Mouse (Mus musculus): ENCODE measurements around the gene Kir3dl2.
"Not testable (repeated sequence)": the region's sequence is repeated elsewhere in the genome, so short reads cannot be mapped to it uniquely, and the experiment has no call there.

Kir3dl2 gene

GRCm38 (mm10) chrX:136543956-136544355 is at the start of gene Kir3dl2:
Kir3dl2 (minus strand) TSS chrX:136544056.
- DNase-seq (ENCODE audit: low read depth, low spot score): not testable (repeated sequence)

DNA sequence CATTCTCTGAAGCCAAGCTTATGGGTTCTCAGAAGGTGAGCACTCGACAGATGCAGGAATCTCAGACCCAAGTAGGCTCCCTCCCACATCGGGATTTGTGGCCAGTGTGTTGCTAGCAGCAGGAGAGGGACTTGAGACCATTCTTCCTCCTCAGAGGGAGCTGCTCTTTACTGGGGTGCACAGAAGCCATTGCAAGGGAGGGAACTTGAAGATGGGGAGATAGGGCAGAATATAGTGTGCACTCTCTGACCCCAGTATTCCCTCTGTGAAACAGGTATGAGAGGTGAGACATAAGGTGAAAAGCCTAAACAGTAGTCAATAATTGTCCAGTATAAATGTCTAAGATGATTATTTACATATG is 47.0 kb upstream of the Kir3dl2 start:
- no peak for DNase-seq (ENCODE audit: low read depth, low spot score)

DNA sequence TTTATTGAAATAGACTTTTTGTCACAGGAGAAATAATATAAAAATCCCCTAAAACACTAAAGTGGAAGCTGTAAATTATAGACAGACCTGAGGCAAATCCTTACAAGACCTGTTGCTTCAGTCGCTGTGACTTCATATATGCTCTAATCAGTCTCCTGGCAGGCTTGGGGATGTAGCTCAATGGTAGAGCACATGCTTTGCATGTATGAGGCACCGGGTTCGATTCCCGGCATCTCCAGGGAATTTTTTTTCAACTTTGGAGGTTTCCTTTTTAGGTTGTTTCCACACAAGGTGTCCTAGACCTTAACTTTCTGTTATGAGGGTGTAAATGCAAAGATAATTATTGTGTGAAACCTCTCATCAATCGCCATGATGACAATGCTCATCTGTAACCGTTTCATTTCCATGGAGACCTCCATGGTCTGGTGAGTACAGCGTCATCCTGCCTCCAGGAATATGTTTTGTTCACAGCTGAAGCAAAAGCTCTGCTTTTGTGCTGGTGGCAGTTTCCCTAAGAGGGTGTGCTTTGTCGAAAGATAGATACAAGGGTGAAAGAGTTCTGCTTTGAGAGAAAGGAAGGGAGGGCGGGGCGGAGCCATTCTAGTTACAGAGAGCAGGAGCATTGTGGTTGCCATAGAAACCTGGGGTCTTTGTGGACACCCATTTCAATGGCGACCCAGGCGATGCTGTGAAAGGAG is 46.5 kb upstream of the Kir3dl2 start, which contains the start of gene Tceal3:
Gene Tceal3 (plus strand): TSS at position 644 of the 698 bp plus-strand sequence.
- no peak for DNase-seq (ENCODE audit: low read depth, low spot score)

DNA sequence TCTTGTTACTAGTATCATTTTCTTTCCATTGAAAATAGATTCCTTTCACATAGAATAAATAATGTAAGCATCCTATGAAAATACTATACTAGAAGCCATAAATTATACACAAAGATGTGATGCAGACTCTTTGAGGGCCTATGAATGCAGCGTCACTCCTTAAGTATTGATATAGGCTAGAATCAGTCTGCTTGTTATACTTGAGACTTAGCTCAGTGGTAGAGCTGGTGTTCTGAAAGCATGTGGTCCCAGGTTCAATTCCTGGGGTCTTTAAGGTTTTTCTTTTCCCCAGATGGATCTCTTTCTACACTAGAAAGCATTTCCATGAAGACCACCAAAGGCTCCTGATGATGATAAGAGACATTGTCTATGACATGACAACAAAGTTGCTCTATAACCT is 40.8 kb upstream of the Kir3dl2 start:
- DNase-seq (ENCODE audit: low read depth, low spot score): no peak

DNA sequence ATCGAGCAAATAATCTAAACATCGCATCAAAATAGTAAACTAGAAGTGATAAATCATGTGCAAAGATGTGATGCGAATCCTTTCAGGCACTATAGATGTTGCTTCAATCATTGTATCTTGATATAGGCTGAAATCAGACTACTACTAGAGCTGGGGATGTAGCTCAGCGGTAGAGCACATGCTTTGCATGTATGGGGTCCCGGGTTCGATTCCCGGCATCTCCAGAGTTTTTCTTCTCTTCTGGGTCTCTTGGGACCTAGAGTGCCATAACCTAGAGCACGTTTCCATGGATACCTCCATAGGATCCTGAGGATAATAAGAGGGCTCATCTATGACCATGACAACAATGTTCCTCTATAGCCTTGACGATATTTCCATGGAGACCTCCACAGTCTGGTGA is 25.2 kb upstream of the Kir3dl2 start:
- DNase-seq (ENCODE audit: low read depth, low spot score): not testable (repeated sequence)

GRCm38 (mm10) chrX:136517699-136518098 is 26.2 kb downstream of the Kir3dl2 start, which contains the start of gene Kir3dl1:
Kir3dl1 (plus strand) TSS chrX:136517999.
- DNase-seq (ENCODE audit: low read depth, low spot score): not testable (repeated sequence)
